Mouse (Mus musculus) left cerebral cortex, adult 8-10 months (tissue): ENCODE results near the gene Prr23a2. TPM values are rescaled to one million over a fixed set of nuclear protein-coding genes. Genes with fewer than 3 reads are reported as not detected.

Experiments used
- DNase-seq, 2 experiments: peaks; one replicate each; pipeline ENCODE4 v3.0.0; 2022; ENCODE audit warnings: low spot score in 2 of 2
- total RNA-seq, 4 experiments: library from RNA; stranded (reverse); gene quantifications; 2 replicates each; pipeline ENCODE4 v1.2.4; 2022

The Prr23a2 gene
- total RNA-seq: not detected

DNA sequence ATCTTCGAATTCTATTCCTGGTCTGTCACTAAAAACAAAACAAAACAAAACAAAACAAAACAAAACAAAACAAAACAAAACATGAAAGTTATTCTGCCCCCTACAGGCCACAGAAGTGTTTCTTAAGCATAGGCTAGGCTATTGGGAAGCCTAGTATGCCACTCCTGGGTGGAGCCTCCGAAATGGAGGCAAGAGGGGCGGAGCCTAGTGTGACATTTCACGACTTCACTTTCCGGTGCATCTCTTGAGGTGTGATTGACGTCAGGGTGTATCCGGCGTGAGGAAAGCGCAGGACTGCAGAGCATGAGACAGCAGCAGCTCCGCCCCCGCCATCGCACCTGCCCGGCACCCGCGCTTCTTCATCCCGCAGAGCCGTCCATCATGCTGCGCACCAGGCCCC is at the start of gene Prr23a2:
TSS of gene Prr23a2 (plus strand) at position 285 of the 400 bp plus-strand sequence.
- DNase-seq: no peak

DNA sequence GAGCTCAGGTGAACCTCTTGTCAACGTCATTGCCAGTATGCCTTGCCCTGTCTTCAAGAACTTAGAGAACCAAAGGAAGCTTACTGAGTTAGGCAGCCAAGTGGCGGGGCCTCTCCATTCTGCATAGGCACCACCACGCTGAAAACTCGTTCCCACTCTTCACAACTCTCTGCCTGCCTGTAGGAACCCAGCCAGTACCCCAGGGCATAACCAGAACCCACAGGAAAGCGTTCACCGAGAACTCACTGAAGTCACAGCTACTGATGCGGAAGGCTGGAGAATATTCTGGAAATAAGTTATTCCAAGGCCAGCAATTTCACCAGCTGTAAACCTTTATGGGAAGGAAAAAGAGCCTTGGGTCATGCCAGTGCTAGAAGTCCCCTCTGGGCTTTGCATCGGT is 48.7 kb upstream of the Prr23a2 start:
- DNase-seq: no peak

DNA sequence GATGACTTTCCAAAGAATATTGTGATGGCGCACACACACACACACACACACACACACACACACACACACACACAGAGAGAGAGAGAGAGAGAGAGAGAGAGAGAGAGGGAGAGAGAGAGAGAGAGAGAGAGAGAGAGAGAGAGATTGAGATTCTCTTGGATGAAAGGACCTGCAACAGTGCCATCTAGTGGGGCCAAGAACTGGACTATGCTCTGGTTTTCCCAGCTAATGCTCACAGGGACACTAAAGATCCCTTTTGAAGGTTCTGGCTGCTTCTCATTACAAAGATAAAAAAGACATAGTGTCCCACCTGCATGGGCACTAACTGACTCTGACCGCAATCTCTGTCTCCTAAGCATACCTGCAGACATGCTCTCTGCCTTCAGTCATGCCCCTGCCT is 46.8 kb upstream of the Prr23a2 start:
- peak in 1 of 2 experiments; percentile 15 for DNase-seq

DNA sequence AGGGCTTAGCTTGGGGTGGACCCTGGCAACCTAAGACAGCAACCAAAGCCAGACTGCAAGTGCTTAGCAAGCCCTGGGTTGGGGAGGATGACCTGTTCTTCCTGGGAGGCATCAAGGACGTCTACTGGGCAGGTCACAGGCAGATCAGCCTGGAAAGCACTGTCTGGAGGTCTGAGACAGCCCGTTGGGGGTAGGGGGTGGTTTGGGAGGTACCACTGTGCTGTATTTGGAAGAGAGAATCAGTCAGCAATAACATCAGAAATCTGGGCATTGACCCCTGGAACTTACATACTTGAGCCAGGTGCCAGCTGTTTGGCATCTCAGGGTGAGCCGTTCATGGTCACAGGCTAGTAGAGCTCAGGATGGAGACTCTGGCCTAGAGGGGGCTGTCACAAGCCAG is 40.2 kb upstream of the Prr23a2 start:
- no peak for DNase-seq

DNA sequence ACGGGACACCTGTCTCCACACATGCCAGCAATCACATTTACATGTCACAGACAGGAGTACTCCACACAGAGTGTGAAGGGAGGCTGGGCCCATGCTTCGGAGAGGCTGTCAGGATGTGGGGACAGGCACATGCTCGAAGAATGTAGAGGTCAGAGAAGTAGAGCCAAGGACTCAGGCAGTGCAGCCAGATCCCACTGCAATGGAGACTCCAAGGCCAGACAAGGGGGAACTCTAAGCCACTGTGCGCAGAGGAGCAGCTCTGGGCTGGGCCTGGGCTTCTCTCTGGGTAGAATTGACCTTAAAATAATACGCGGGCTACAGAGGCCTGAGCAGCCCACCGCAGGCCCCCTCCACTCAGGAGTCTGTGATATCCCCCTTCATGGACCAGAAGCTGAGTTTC is 38.7 kb upstream of the Prr23a2 start:
- no peak for DNase-seq

DNA sequence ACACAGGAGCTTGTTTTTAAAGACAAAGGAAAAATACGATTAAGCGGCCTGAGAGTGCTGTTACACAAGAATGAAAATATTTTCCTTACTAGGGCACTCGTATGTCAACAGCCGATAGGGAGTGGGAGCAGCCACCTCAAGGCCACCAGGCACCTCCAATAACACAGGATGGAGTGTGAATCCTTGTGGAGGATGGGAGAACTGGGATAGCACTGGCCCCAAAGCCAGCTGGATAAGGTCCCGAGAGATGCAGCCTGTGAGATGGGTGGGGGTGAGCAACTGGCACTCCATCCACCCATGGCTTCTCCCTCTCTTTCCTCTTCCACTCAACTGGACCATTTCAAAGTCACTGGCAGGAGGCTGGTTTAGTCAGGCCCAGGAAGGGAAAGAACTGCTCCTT is 37.3 kb upstream of the Prr23a2 start:
- DNase-seq: no peak

DNA sequence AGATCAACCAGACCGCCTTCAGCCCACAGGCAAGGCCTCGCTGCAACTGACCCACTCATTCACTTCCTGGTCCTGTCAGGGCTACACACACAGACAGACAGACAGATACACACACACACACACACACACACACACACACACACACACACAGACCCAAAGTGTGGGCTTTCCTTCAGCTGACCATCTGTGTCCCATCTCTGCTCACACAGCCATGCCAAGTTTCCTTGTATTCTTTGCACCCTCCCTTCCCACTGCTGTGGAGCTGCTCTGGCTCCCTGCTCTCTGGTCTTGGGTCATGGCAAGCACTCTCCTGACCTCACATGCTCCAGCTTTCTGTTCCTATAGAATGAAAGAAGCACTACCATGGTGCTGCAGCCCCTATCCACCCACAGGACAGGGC is 36.8 kb upstream of the Prr23a2 start:
- DNase-seq: no peak

DNA sequence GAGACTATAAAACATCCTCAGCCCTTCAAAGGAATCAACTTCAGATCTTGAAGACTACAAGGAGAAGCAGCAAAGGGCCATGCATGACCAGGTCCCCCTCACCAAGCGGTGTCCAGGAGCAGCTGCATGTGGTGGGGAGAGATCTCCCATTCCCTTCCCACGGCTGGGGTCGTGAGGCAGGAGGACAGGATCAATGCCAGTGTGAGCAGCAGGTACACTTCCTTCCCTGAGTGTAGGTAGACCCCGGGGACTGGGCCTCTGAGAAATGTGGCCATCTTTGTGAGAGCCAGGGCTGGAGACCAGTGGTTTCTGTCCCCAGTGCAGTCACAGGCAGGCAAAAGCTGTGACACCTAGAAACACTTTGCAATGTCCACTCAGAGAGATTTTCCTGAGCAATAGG is 35.8 kb upstream of the Prr23a2 start:
- no peak for DNase-seq

DNA sequence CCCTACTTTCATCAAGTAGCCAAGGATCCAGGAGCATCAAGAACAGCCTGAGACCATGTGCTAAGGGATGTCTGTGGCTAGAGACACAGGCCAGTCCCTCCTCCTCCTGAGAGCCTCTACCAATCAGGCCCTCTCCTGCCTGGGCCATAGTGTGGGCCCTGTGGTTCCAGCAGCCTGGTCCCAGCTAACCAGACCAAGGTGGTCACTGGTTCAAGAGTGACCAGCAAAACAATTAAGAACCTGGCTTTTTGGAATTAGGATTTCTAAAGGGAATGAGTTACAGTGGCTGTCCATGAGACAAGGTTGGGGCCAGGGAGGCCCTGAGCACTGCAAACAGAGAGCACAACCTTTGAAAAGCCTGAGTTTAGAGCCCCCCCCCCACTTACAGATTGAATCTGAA is 35.2 kb upstream of the Prr23a2 start:
- no peak for DNase-seq

DNA sequence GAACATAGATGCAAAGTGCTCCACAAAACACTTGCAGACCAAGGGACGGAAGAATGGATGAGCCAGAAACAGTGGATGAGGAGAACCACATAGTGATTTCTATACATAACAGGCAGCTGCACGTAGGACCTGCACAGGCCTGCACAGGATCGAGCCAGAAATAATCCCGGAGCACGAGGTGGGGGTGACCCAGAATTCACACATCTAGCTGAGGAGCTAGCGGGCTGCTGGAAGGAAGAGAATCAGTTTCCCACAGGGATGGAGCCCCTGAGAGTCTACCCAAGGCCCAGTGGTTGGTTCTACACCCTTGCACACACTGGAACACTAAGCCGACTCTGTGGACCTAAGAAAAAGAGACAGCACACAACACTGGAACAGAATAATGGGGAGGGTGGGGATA is 32.5 kb upstream of the Prr23a2 start:
- DNase-seq: no peak

DNA sequence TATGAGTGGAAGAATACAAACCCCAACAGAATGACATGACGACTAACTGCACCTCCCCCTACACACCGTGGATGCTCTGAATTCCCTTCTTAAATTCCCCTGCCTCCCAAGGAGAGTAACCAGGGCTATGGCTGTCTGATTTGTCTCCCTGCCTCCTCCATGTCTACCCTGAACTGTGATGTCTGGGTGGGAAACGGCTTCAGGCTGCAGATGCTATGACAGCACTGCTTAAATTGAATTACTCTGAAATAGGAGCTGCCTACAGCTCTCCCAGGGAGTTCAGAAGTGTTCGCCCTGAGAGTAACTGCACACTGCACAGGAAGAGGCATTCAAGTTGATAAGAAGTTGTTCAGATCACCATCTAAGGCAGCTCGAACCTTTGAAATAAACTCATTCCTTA is 26.8 kb upstream of the Prr23a2 start:
- no peak for DNase-seq

DNA sequence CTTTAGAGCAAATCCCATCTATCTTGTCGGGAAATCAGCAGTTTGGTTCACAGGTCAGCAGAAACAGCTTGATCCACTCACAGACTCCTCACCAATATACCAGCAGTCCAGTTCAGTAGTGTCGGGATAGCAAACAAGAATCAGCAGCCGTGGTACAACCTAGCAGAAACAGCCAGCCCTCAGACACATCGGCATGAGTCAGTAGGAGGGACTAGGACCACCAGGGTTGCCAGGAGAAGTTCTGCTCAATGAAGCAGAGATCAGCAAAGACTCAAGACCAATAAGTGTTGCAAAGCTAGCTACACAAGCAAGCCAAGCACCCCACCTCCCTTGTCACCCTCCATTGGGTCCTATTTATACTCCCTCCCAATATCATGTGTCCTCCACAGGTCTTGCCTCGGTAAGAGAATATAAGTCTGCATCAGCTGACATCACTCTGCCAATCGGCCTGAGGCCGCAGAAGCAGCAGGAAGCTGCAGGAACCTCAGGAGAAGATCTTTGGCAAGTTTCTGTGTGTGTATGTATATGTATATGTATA is 18.7 kb upstream of the Prr23a2 start:
- DNase-seq: no peak

DNA sequence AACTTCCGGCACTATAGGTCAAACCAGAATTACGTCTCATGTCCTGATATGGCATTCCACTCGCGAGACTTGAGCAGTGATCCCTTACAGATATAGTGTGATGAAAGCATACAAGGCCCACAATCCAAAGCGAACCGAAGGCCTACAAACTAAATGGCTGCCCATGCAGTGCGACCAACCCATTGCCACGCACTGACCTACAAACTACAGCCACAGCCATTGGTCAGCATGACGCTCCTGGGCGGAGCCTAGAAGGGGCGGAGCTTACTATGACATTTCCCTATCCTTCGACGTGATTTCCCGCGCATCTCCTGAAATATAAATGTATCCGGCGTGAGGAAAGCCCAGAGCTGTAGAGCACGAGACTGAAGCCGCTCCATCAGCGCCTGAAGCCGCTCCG is 14.2 kb upstream of the Prr23a2 start, which contains the start of gene Prr23a1:
TSS of gene Prr23a1 (plus strand) at position 387 of the 400 bp plus-strand sequence.
- DNase-seq: no peak

DNA sequence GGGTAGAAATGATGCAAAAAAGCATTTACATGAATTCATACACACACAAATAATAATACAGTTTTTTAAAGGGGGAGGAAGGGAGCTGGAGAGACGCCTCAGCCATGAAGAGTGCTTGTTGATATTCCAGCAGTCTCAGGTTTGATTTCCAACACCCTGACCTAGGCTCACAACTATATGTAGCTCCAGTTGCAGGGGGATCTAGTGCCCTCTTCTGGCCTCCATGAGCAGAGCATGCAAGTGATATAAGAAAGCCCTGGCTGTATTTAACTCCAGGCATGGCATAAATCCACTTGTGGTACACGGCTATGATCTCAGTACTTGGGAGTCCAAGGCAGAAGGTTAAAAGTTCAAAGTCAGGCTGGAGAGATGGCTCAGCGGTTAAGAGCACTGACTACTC is 7.2 kb downstream of the Prr23a2 start:
- no peak for DNase-seq

DNA sequence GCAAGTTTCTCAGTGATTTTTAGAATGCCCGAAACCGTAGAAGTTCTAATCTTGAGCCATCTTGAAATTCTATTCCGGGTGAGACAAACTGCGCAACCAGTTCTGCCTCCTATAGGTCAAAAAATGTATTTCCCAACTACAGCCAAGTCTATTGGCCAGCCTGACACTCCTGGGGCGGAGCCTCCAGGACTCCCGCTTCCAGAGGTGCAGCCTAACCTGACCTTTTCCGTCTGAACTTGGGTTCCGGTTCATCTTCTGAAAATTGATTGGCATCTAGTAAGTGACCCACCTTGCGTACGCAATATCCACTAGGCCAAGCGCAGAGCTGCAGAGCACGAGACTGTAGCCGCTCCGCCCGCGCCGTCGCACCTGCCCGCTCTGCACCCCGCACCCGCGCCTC is 8.3 kb downstream of the Prr23a2 start, which contains the start of gene Prr23a3:
TSS of gene Prr23a3 (plus strand) at position 197 of the 400 bp plus-strand sequence.
- no peak for DNase-seq

DNA sequence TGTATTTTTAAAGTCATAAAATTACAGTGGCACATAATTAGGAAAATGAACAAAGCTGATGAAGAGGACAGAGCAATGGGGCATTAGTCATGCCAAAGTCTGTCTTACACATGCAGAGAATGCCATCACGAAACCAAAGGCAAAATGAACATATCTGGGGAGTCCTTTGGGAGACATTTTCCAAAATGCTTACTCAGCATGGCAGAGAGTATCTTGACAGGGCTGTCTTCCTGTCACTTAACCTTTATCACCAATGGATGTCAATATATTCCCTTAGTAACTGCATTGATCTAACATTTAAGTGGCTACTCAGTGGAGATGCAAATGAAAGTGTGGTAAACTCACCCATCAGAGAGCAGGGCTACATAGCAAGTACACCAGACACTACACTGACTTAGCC is 45.2 kb downstream of the Prr23a2 start:
- DNase-seq: no peak

DNA sequence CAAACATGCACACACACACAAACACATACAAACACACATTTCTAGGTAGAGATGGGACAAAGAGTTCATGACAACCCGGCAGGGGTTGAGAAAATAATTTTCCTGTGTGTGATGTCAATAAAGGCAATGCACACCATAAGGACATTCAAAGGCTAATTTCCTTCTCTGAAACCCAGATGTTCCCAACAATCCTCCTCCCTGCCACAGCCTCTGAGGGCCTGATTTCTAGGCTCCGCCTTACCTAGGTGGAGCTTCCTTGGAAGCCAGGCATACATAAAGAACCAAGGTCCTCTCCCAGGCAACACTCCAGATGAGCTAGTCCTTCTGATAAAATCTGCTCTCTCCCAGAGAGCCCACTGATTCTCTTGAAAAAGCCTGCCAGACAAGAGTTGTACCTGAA is 46.5 kb downstream of the Prr23a2 start, which contains the start of gene 7420426K07Rik:
TSS of gene 7420426K07Rik (plus strand) at position 301 of the 400 bp plus-strand sequence.
- DNase-seq: no peak

Other genes with a start within 250 kb of the Prr23a2 start
- not detected for gene Prr23a1, start 14.0 kb upstream of the Prr23a2 start, total RNA-seq
- not detected for gene Prr23a3, start 8.3 kb downstream of the Prr23a2 start, total RNA-seq
- gene 7420426K07Rik, start 46.6 kb downstream of the Prr23a2 start, total RNA-seq: not detected
- 1 to 10 TPM in 1 of 4 experiments, under 1 TPM in 3; 0.72 to 1.1 (median 0.90) TPM for gene Foxl2, start 98.8 kb downstream of the Prr23a2 start, total RNA-seq
- 10 to 100 TPM; 27.0 to 36.2 (median 30.2) TPM for gene Faim, start 129.9 kb downstream of the Prr23a2 start, total RNA-seq
- under 1 TPM in 1 of 4 experiments, not detected in 3; 0.23 TPM for gene Gm1123, start 179.2 kb downstream of the Prr23a2 start, total RNA-seq